Mouse (Mus musculus): ENCODE data around the gene Galnt9.

Galnt9 gene

DNA sequence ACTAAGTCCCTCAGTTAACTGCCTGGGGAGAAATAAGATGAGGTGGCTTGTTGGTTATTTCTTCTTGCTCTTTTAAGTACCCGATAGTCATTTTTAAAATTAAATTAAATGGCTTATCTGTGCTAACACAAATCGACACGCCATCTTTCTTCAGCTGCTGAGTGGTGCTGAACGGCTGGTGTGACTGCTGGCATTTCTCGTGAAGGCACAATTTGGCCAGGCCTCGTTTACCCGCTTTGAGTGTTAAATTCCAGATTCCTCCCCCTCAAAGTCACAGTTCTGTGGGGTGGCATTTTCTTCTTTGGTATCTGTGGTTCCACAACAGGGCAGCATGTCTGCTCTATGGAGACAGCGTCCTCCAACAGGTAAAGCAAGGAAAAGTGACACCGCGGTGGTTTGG, 83.2 kb downstream of the Galnt9 start:
- DNase-seq (ENCODE audit: low read depth in 1 of 2, low spot score in 2 of 2), result no peak

GRCm38 (mm10) chr5:110628156-110628555, 84.0 kb downstream of the Galnt9 start:
- no peak for DNase-seq (ENCODE audit: low read depth in 1 of 2, low spot score in 2 of 2)

DNA sequence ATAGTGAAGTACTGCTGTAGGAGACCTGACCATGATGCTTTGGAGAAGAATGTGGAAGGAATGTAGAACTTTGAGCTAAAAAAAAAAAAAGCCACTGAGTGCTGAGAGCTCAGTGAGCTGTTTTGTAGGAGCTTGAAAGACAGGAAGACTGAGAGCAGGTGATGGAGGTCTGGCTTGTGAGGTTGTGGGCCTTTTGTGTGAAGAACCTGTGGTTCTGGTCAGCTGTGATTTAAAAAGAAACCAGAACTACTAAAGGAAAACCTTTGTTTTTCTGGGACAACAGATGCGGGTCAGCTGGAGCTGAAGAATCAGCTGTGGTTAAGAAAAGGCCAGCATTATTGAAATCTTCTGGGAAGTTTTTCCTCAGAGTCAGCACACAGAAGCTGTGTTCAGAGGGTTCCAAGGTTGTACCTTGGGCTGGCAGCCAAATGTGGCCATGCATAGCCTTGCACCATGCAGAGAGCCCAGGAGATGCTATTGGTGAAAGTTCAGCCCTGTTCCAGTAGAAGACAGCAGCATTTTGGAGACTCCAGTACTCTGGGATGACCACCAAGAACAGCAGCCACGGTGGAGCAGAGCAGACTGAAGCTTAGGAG, 85.5 kb downstream of the Galnt9 start:
- no peak for DNase-seq (ENCODE audit: low read depth in 1 of 2, low spot score in 2 of 2)

- DNase-seq (ENCODE audit: low read depth in 1 of 2, low spot score in 2 of 2), result no peak
Observed at GRCm38 (mm10) chr5:110635951-110636707, 92.0 kb downstream of the Galnt9 start.

GRCm38 (mm10) chr5:110638306-110639074, 94.3 kb downstream of the Galnt9 start:
- DNase-seq (ENCODE audit: low read depth in 1 of 2, low spot score in 2 of 2), result no peak

DNA sequence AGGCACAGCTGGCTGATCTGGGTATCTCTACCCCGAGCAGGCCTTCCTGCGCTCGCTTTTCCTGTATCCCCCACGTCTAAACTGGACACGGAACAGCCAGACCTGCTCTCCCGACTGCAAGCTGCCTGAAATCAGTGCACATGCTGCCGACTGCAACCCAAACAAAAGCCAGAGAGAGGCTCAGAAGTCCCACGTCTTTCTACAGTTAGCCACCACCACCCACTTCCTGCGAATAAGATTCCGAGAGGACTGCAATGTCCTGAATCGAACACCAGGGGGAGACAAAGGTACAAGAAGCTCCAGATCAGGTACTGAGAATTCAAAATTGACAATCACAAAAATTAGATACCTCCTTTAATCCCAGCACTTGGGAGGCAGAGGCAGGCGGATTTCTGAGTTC, 95.3 kb downstream of the Galnt9 start:
- peak; percentile 44 to 54 for DNase-seq (ENCODE audit: low read depth in 1 of 2, low spot score in 2 of 2)

- DNase-seq (ENCODE audit: low read depth in 1 of 2, low spot score in 2 of 2), result no peak
Observed at GRCm38 (mm10) chr5:110646377-110646776, 102.2 kb downstream of the Galnt9 start.

- peak; percentile 82 to 92 for DNase-seq (ENCODE audit: low read depth in 1 of 2, low spot score in 2 of 2)
Observed at GRCm38 (mm10) chr5:110652719-110653648, 108.8 kb downstream of the Galnt9 start, which contains the start of the genes Noc4l and Ddx51. TSS of gene Noc4l (minus strand) at chr5:110653417. TSS of gene Ddx51 (plus strand) at chr5:110653451.

DNA sequence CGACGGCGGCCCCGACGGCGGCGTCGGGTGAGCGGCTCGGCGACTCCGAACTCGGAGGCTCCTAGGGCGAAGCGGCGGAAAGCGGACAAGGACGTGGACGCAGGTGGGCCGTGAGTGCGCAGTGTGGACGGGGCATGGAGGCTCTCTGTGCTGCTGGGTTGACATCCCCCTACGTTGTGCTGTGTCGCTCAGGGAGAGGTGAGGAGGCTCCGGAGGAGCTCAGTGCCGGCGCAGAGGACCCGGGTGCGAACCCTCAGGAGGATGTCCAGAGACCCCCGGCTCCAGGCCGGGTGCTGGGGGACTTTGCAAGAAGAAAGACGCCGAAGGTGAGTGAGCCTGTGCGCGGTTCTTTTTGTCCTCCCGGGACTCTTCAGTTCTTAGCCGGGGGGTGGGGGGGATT, 109.5 kb downstream of the Galnt9 start:
- DNase-seq (ENCODE audit: low read depth in 1 of 2, low spot score in 2 of 2), result no peak

GRCm38 (mm10) chr5:110659682-110660081, 115.5 kb downstream of the Galnt9 start:
- no peak for DNase-seq (ENCODE audit: low read depth in 1 of 2, low spot score in 2 of 2)

GRCm38 (mm10) chr5:110664041-110664440, 119.9 kb downstream of the Galnt9 start:
- DNase-seq (ENCODE audit: low read depth in 1 of 2, low spot score in 2 of 2), result no peak

DNA sequence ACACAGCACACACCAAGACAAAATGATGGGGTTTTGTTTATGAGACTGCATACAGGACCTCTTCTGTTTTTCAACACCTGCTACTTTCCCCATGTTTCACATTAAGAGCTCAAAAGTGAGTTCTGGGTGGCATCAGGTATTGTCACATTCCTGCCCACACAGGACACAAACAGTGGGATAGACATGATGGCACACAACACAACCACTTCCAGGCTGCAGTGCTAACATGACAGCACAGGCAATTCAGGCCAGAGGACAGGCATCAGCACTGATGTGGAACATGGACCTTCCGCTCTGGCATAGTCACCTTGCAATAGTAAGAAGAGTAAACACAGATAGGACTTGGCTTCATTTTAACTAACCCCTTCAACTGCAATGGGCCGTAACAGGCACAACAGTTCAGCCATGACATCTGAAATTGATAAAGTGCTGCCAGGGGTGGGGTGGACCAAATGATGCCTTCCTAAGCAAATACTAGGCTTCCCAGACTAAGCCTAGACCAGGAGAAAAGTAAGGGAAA, 120.7 kb downstream of the Galnt9 start:
- no peak for DNase-seq (ENCODE audit: low read depth in 1 of 2, low spot score in 2 of 2)

DNA sequence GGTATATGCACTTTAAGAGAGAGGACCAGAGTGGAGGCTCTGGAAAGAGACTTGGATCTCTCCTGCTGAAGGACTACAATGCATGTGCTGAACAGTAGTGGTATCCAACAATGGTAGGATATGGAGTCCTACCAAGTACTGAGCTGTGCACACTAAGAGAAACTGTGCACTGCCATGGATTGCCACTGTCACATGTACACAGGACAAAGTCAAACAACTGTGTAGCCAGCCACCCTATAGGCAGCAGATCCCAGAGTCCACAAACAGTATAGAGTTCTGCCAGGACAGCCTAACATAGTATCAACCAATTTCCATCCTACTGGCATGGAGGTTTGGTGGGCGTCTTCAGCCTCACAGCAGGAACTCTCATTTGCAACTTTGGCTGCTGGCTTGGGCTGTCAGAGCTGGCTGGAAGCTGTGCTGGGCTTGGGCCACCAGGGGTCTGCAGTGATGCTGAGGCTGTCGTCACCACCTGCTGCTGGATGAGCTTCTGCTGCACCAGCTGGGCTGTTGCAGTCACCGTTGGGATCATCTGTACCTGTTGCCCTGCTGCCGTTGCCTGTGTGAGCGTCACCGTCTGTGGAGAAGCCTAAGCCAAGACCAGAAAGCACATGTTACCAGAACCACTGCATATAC, 121.4 kb downstream of the Galnt9 start:
- DNase-seq (ENCODE audit: low read depth in 1 of 2, low spot score in 2 of 2), result no peak

All from monocyte, adult 2 months (primary cell).